Mouse (Mus musculus) bone marrow, adult 2 months (tissue): ENCODE measurements around the gene Cadps.

Experiments
- CTCF ChIP-seq: fragments of 200-500 bp; IDR thresholded peaks from 2 replicates; pipeline ENCODE4 v1.5.1; 2011; ENCODE audit warnings: low read length, control low read depth; ENCODE audit not compliant: control insufficient read depth, insufficient read depth
- POLR2A ChIP-seq: fragments of 200-500 bp; IDR thresholded peaks from 2 replicates; pipeline ENCODE4 v1.6.1; 2011; ENCODE audit warnings: low read depth, mild to moderate bottlenecking, control low read depth, low read length, borderline replicate concordance; ENCODE audit not compliant: control insufficient read depth

DNA sequence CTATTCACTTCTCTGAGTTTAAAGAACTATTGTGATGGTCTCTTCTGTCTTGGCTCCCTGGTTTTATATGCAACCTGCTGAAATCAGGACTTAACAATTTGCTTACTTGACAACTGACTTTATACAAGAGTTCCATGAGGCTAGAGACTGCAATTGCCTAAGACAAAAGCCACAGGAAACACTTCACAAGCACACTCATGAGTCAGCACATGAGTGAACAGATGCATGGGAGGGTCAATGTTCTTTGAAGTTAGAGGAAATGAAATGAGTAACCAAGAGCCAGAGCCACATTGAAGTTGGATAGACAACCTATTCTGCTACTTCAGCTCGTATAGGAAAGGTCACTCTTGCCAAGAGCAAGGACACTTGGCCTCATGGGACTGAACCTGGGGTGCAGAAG, 71.1 kb downstream of the Cadps start:
- TF ChIP-seq POLR2A (no peak), CTCF (no peak)
